Mouse (Mus musculus): ENCODE results near the gene Tbxas1. TPM values are rescaled to one million over a fixed set of nuclear protein-coding genes. Genes with fewer than 3 reads are reported as not detected.

Tbxas1 gene
- polyA plus RNA-seq, 1 experiment from 2014 or later: 1.1 TPM

DNA sequence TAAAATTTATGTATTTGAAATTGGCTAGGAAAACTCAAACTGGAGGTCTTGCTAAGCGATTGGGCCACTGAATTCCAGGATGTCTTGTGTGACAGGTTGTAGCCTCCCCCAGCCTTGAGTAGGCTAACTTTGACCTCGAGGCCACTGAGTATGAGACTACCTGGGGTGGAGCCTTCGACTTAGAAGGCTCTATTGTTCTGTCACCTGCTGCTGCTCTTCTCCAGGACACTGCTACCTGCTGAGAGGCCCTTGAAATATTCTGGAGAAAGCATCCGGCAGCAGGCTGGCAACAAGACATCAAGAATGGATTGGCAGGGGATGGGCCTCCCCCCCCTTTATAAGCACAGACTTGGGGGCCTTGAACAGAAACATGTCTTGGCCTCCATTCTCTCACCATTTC lies 256.3 kb downstream of the Tbxas1 start:
- peaks cover 23% of the 10 kb centered on the region for H3K36me3 ChIP-seq (ENCODE audit: poor library complexity, severe bottlenecking)
- no peak for ATAC-seq
- 32% methylated on average over 4 of the region's 4 CpGs for WGBS
- H3K4me2 ChIP-seq: no peak overlapping the region
- 0 out of 2 replicates have a peak, but pooled peaks cover 6% of the 10 kb centered on the region for H3K9me3 ChIP-seq (replicated peaks)
- H3K27me3 ChIP-seq: no peaks in the 10 kb centered on the region
- no peak overlapping the region for H3K27ac ChIP-seq
- no peak overlapping the region for H3K4me3 ChIP-seq
- H3K4me1 ChIP-seq: no peaks in the 10 kb centered on the region
- H3K9ac ChIP-seq: no peak overlapping the region

GRCm38 (mm10) chr6:39132556-39132955 lies 257.4 kb downstream of the Tbxas1 start:
- Histone ChIP-seq H3K27me3 (no peaks in the 10 kb centered on the region), H3K4me2 (no peak overlapping the region), H3K4me1 (no peaks in the 10 kb centered on the region), H3K36me3 (ENCODE audit: poor library complexity, severe bottlenecking) (peaks cover 23% of the 10 kb centered on the region), H3K4me3 (no peak overlapping the region), H3K9ac (no peak overlapping the region), H3K9me3 (replicated peaks) (0 out of 2 replicates have a peak, but pooled peaks cover under 1% of the 10 kb centered on the region), H3K27ac (no peak overlapping the region)
- 69% methylated on average over 5 of the region's 5 CpGs for WGBS
- no peak for ATAC-seq

Other genes with a start within 250 kb of the Tbxas1 start
- 0.06 and 0.19 TPM in 2 replicates for gene Klrg2, start 238.2 kb upstream of the Tbxas1 start, polyA plus RNA-seq (2015; fragmentation: Nextera tagmentation; extraction: Ambion mirVana)
- 3.6 and 3.8 TPM in 2 replicates for gene Clec2l, start 212.3 kb upstream of the Tbxas1 start, polyA plus RNA-seq (2015; fragmentation: Nextera tagmentation; extraction: Ambion mirVana)
- 33.7 and 35.0 TPM in 2 replicates for gene Hipk2, start 761 bp downstream of the Tbxas1 start, polyA plus RNA-seq (2015; fragmentation: Nextera tagmentation; extraction: Ambion mirVana)
- 1.8 and 2.1 TPM in 2 replicates for gene Parp12, start 242.9 kb downstream of the Tbxas1 start, polyA plus RNA-seq (2015; fragmentation: Nextera tagmentation; extraction: Ambion mirVana)

All from forebrain, embryonic 13.5 days (tissue).